Mouse (Mus musculus) stomach, postnatal 0 days (tissue): ENCODE measurements around the gene Meis2.

Experiments
- CTCF ChIP-seq: IDR thresholded peaks from 2 replicates; pipeline ENCODE4 v1.5.1; 2016; ENCODE audit warnings: antibody characterized with exemption, low read depth, mild to moderate bottlenecking, moderate library complexity
- EP300 ChIP-seq: optimal IDR thresholded peaks from 2 replicates; pipeline ENCODE3; 2016; ENCODE audit warnings: antibody characterized with exemption

DNA sequence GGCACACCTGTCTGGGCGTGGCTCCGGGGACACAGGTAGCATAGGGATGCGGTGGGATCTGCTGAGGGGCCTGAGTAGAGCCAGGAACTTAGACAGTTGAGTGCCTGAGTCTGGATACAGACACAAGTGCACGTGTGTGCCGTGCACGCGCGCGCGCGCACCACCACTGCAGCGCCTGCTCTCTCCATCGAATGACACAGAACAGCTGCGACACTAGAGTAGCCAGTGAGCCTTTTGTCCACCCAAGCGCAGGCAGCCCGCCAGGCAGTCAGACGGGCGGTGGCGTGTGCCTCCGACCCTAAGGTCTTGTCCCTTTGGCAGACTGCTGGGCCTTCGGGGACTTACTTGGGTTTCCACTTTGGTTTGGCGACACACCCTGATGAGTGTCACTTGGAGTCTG is 213.0 kb downstream of the Meis2 start:
- TF ChIP-seq CTCF (no peak), EP300 (no peak)
